Mouse (Mus musculus): ENCODE data around the gene Kidins220.

The Kidins220 gene

DNA sequence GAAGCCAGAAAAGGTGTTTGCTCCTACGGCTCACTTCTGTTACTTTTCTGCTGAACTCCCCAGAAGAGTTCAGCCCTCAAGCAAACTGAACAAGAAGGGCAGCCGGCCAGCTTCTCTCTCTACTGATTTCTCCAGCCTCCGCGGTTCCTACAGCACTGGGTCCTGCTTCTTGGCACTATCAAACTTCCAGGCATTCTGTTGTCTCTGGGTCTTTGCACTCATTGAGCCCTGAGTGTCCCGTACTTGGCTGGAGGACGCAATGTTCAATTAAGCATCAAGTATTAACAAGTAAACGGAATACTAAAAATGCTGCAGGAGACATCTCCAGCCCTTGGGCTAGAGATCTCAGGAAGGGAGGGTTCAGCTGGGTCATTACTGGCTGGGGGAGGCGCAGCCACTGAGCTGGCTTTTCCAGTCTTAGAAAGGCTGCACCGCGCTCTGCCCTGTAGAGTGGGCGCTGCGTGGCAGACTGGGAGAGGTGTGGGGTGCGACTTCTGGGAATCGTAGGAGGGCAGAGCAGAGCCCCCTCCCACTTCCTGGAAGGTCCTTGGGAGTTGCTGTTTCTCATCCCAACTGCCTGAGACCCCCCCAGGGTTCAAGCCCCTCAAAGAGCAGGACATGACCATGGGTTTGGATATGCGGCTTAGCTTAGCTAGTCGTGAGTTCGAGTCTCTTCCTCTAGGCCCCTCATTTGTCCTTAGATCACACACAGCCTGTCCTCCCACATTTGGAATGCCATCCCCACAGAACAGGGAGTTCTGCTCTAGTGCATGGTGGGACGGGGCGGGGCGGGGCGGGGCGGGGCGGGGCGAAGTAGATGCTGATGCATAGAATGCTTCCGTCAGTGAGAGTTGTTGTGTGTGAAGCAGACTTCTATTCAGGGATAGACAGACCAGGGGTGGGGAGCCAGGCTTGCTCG is 108.8 kb downstream of the Kidins220 start:
- ATAC-seq (ENCODE audit: insufficient number of reproducible peaks, low FRiP score, low TSS enrichment), result no peak

DNA sequence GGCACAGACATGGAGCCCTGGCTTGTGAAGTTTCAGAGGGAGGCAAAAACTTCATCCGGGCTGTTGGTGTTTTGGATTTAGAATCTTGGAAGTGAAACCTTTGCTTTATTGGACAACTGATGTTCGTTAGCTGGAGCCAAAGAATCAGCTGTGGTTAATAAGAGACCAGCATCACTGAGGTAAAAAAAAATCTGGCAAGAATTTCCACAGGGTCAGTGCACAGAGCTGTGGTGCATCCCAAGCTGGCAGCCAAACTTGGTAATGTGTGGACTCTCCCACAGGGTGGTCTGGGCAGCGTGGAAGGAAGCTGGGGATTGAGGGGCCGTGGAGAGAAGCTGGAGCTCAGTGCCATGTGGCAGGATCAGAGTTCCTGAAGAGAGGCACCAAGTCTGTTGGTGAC is 112.2 kb downstream of the Kidins220 start:
- no peak for ATAC-seq (ENCODE audit: insufficient number of reproducible peaks, low FRiP score, low TSS enrichment)

DNA sequence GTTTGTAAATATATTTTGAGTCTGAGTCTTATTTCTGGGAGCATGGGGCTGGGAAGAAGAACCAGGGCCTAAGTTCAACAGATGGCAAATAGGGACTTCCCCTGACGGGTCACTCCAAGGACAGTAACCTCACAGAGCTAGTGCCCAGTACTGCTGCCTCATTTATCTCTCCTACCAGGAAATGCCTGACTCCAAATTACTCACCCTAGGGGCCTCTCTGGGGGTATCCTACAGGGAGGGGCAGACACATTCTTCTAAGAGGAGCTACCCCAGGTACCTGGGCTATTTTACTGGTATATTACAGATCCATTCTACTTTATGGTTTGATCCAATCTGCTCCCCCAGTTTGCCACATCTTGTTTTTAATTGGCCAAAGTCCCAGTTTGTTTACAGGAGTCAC is 114.7 kb downstream of the Kidins220 start:
- ATAC-seq (ENCODE audit: insufficient number of reproducible peaks, low FRiP score, low TSS enrichment), result no peak

DNA sequence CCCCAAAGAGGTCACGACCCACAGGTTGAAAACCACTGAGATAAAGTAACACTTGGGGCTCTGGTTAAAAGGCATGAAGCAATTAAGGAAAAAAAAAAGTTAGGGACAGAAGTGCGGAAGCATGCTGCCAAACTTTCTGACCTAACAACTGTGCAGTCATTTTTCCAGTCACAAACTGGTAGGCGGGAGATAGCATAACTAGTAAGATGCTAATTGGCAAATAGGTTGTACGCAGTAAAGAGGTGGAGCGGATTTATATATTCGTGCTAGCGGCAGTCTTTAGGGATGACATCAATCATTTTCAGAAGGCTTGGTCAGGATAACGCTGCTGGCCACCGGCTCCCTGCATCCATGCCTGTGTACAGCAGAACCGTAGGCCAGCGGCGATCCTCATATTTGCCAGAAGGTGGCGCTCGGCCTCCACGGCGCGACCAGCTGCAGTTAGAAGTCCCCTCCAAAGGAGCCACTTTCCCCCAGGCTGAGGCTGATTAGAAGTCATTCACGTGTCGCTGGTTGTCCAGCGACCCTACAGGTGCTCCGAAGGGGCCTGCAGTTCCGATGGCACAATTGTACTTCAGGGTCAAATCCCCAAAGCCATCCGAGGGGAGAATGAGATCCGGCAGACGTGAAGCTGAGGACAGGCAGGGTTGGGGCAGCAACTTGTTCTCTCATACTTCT is 117.4 kb downstream of the Kidins220 start:
- peak; percentile 57 for ATAC-seq (ENCODE audit: insufficient number of reproducible peaks, low FRiP score, low TSS enrichment)

DNA sequence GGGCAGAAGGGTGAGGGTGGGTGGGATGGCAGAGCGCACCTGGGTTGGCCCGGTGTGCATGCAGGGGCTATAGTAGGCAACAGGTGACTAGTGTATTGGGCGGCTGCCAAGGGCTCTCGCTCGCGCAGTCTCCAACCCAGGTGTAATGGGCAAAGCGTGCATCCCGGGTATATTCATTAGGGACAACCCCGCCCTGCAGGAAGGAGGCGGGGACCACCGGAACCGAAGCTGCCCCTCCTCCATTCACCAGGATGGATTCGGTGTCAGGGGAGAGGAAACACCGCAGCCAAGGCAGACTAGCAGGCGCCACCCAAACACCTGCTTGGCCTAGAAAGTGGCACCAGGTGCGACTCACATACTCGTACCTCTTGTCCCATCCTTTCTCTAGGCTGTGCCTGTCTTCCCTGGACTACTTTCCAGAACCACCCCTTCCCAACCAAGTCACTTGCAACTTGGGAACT is 118.1 kb downstream of the Kidins220 start:
- no peak for ATAC-seq (ENCODE audit: insufficient number of reproducible peaks, low FRiP score, low TSS enrichment)

DNA sequence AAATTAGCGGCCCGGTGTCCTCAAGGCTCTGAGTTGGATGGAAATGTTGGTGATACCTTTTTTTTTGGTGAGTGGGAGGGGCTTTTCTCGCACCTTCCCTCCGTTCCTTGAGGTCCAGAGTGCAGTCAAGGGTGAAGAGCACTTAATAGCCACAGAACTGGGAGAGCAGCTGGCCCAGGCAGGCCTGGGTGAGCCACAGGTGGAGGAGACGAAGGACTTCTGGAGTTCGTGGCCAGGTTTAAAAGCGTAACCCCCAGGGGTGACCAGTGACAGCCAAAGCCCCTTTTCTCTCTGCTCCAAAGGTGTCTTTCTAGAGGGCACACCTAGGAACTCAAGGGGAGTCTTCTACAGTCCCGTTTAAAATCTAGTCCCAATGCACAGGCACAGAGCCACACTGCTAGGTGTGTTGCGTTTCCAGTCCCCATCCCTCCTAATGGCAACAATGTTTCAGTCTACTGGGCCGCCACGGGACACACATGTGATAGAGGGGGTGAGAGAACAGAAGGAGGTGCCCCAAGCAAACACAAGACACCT is 118.6 kb downstream of the Kidins220 start:
- no peak for ATAC-seq (ENCODE audit: insufficient number of reproducible peaks, low FRiP score, low TSS enrichment)

DNA sequence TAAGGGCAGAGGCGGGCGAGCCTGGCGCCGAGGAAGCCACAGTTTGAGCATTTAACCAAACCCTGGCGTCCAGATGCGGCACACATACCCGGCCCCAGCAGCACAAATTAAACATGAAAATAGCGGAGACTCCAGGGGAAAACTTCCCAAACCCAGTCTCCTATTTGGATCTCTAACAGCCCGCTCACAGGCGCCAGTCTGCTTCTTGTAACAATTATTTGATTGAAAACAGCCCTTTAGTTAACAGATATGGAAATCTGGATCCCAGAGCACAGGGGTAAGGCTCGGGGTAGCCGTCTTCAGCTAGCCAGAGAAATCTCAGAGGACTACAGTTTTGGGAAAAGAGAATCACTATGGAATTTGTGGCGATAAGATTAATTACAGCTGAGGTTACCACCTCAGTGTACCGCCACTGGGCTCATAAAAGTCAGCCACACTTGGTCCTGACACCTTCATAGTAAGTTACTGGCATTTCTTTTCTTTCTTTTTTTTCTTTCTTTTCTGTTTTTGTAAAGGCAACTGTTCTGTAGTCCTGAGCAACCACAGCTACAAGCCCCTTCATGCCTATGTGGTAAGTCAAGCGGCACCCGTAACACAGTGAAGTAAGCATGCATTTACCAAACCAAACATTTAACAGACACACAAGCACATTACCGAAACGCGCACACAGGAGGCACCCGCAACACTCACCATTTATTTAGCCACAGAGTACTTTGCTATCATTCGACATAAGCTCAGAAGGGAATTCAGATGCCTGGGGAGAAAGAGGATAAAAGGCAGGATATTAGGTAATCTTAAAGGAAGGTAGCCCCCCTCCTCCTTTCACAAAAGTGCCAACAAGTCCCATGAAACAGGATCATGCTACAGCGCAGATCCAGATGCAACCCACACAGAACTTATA is 120.1 kb downstream of the Kidins220 start:
- no peak for ATAC-seq (ENCODE audit: insufficient number of reproducible peaks, low FRiP score, low TSS enrichment)

DNA sequence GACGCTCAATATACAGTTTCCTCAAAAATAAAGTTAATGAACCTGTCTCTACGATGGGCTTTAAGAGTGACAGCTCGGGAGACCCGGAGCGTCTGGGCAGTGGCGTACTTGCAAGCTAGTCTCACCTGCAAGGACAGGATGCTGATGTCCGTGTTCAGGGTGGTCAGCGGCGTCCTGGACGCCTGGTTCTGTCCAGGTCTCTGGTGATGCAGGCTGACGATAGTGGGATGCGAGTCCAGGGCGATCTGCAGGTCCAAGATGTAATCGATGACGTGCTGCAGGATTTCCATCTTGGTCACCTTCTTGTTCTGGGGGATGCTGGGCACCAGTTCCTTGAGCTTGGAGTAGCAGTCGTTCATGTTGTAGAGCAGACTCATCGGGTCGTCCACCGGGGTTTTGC is 120.8 kb downstream of the Kidins220 start:
- ATAC-seq (ENCODE audit: insufficient number of reproducible peaks, low FRiP score, low TSS enrichment), result 0 out of 2 replicates have a peak, but pooled peaks have one; percentile 1

DNA sequence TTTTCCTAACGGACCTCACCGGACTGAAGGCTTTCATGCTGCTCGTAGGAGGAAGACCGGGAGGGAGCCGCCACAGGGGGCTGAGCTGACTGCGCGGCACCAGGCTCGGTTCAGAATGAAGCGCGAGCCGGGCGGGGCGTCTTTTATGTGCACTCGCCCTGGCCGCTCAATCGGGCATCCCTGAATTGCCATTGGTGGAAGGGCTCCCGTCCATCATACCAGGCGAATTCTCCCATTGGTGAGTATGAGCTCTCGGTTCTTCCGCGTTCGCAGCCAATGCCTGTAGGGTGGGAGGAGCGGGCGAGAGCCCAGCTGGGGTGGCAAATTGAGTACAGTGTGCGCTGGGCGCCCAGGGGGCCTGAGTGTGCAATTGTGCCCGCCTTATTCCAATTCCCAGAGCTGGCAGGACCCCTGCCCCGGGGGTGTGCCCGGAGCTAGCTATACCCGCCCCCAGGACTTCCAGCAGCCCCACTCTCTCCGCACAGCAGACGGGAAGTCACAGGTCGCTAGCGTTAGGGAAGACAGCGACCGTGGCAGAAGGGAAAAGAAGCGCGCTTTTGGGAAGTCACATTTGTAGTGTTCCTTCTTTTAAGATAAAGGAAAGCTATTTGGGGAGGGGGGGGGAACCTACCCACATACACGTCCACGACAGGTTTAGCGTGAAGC is 121.4 kb downstream of the Kidins220 start:
- ATAC-seq (ENCODE audit: insufficient number of reproducible peaks, low FRiP score, low TSS enrichment), result peak; percentile 92

DNA sequence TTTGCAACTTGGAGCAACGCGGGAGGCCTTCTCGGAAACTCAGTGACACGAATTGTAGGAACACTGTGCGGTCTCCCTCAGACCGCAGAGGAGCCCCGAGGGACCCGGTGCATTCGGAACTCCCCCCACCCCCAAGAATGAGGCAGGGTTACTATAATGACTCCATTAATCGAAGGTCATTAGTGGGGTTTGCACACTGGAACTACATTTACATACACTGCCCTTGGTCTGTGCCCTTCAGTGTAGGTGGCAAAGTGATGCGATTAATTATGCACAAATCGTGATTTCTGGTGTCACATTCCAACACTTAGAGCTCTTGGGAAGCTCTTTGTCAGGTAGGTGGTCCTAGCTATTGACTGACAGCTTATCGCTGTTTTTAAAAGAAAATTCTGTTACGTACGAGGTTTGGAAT is 121.9 kb downstream of the Kidins220 start:
- no peak for ATAC-seq (ENCODE audit: insufficient number of reproducible peaks, low FRiP score, low TSS enrichment)

DNA sequence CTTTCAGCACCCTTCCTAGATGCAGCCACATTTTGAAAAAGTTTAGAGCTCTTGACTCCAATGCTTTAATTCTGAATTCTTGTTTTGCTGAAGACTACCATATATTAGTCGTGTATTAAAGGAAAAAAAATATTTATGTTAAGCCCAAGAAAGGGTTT is 122.2 kb downstream of the Kidins220 start, which contains the start of gene Id2:
TSS of gene Id2 (minus strand) at position 89 of the 158 bp plus-strand sequence.
- no peak for ATAC-seq (ENCODE audit: insufficient number of reproducible peaks, low FRiP score, low TSS enrichment)

DNA sequence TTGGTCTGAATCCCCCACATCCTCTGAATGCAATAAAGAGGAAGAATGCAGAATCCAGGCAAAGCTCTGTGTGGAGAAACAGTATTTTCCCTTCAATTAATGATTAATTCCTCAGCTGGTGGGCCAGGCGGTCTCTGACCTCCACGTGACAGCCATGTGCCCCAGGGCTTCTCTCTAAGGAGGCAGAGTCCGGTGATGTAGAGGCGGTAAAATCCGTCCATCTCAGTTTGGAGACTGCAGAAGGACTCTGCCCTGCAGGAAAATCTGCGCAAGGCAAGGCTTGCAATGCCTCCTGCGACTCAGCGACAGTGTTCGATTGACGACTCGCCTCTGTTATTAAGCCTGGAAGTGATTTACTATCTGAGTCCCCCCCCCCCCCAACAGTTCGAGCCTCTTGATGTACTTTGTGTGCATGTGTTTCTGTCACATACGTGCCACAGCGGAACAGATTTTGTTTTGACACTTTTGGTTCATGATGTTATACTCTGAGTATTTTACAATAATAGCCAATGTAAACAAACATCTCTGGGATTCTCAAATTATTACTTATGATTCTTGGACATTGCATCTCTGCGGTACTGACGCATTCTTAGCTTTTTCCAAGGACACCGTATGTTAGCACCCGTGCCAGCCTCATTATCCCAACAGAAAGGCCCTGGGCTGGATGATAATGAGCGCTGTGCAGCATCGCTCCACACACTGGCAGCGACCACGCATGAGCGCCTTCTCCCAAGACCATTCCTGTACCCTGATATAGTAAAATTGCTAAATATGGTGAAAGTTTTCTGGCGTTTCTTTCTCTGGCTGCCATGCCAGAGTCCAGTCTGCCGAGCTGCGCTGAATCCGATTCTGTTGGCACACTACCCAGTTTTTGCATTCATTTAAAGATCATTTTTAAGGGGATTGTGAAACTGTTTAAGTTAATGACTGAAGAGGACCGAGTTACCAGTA is 122.8 kb downstream of the Kidins220 start:
- no peak for ATAC-seq (ENCODE audit: insufficient number of reproducible peaks, low FRiP score, low TSS enrichment)

DNA sequence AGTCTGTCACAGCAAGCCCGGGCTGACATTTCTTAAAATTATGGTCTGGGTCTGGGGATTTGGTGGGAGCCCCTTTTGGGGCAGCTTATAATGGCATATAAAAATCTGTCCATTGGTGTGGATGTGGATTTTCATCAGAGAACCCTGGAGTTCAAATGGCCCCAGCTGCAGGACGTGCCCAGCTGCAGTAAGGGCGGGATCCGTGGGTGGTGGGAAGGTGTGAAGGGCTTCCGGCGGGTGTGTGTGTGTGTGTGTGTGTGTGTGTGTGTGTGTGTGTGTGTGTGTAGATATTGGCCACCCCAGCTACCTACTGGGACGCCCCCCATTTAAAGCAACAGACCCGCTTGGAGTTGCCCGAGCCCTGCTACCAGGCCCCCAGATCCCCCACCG is 123.4 kb downstream of the Kidins220 start:
- ATAC-seq (ENCODE audit: insufficient number of reproducible peaks, low FRiP score, low TSS enrichment), result no peak

DNA sequence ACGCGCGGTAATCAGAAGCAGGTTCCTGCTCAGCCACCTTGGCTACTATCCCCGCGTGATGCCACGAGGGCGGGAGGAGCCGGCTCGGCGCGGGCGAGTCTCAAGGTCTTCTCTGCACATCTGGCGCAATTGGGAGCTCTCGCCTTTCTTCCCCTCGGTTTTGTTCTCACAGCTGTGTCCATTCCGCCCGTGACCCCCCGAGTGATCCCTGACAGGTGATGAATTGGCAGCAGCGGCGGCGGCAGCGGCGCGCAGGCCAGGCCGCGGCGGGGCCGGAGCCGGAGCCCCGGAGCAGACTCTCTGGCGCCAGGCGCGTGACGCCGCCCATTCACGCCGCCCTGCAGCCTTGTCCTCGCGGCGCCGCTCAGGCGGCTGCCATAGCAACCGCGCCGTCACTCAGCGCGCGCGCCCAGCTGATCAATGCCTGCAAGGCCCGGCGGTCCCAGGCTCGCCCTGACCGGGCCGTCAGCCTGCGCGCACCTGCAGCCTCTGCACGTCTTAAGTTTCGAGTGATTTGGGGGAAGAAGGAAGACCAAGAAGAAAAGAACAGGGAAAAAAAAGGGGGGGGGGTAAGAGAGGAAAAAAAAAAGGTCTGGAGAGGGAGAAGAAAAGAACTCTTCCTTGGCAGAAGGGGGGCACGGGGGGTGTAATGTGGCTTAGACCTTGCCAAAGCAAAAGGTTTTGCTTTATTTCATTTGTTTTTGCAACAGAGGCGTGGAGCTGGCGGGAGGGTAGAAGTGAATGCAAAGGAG is 124.0 kb downstream of the Kidins220 start:
- peak; percentile 56 for ATAC-seq (ENCODE audit: insufficient number of reproducible peaks, low FRiP score, low TSS enrichment)

DNA sequence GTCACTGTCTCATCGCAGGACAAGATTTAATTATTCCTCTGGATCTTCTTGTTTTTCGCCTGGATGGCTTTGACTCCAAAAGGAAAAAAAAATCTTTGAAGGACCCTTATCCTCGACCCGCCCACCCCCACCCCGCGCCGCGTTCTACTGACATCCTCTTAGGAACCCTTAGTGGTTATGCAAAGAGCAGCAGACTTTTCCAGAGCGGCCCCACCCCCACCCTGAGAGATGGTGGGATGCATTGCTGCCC is 124.5 kb downstream of the Kidins220 start:
- no peak for ATAC-seq (ENCODE audit: insufficient number of reproducible peaks, low FRiP score, low TSS enrichment)

DNA sequence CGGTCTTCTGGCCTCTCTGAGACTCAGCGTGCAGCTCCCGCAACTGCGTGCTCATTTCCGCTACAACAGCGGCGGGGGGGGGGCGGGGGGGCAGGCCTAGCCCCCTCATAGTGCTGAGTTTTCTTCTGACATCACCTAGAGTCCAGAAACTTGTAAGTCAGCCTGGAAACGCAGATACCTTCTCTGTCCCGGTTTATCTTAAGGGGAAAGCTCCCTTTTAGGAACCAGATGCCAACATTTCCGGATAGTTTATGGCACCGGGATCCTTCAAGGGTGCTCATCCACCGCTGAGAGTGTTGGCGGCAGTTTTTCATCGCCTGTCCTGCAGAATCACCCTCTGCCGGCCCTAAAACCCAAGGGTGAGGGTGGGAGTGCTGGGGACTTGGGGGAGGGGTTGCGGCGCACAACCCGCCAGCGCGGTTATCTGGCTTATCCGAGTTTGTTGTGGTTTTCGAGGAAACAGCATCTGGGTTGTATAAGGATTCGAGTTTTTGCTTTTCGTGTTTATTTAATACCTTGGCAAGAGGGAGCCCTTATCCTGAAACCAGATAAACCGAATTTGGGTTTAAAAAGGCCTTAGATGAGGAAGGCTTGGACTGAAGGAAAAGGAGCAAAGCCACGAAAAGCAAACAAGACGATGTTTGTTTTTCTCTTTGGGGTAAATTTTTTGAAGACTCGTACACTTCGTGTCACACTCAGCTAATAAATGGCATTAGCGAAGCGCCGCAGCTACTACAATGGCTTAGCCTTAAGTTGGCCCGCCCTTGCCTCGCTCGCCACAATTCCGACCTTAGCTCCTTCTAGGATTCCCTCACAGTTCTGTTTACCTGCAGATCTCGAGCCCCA is 125.1 kb downstream of the Kidins220 start:
- ATAC-seq (ENCODE audit: insufficient number of reproducible peaks, low FRiP score, low TSS enrichment), result no peak

DNA sequence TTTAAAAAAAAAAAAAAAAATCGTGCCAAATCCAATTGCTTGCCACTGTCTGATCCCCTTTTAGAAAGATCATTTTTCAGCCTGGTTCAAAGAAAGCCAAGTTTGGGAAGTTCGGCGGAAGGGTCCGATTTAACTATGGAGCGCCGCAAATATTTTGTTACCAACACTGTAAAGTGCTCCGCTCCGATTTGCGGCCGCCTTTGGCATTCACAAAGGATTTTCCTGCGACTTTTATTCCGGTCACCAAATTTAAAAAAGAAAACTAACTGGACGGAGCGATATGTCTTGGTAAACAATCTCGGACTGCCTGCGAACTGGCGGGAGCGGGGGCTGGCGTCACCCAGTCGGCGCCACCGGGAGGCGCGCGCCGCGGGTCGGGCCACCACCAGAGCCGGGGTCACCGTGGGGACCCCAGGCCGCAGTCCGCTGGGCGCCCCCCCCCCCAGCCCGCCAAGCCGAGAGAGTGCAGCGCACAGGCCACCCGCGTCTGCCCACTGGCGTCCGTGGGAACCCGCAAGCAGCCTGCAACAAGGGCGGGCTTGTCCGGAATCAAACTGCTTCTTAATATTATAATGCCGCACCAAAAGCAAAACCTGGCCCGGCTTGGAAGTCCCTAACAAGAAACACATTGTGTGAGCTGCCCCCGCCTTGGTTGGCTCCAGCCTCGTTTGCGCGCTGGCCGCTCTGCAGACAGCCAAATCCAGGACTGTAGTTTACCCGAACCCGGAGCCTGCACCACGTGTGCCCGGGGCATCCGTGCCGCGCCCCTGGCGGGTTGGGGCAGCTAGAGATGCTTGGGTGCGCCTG is 125.9 kb downstream of the Kidins220 start:
- ATAC-seq (ENCODE audit: insufficient number of reproducible peaks, low FRiP score, low TSS enrichment), result no peak

All from cerebellum, adult (tissue).